Mouse (Mus musculus) thymus, adult 2 months (tissue): Measurements from ENCODE around the gene Fndc9.

Experiments
- CTCF ChIP-seq: fragments of 200-500 bp; IDR thresholded peaks from 2 replicates; pipeline ENCODE4 v1.5.1; 2012; ENCODE audit warnings: mild to moderate bottlenecking, control low read depth, low read length, moderate library complexity, borderline replicate concordance; ENCODE audit not compliant: control insufficient read depth, poor library complexity, insufficient read depth; ENCODE audit errors: extremely low read depth
- POLR2A ChIP-seq: fragments of 200-500 bp; IDR thresholded peaks from 2 replicates; pipeline ENCODE4 v1.6.1; 2012; ENCODE audit warnings: mild to moderate bottlenecking, low read length, control low read depth, moderate library complexity; ENCODE audit not compliant: control insufficient read depth, poor library complexity, insufficient read depth; ENCODE audit errors: extremely low read depth

DNA sequence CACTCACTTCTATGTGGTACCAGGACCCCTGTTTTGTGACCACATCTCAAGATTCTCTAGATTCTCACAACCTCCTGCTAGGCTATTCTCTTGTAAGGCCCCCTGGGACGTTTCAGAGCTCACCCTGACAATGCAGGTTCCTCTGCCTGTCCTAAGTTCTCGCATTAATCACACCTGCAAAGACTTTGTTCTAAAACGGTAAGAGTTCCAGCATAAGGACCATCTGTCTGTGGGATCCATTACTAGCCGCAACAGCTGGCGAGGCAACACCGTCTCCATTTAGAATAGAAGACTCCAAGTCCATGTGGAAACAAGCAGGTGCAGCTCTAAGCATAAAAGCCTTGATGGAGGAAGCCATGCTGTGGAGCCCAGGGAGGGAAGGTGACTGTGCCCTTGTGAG, 5.1 kb upstream of the Fndc9 start:
- no peak for TF ChIP-seq CTCF
- no peak for TF ChIP-seq POLR2A
